Mouse (Mus musculus) natural killer cell, adult 2 months (primary cell): ENCODE measurements around the gene Bicra.

ENCODE experiments used
- DNase-seq, 2 experiments: peaks; one replicate each; pipeline ENCODE4 v3.0.0; 2022; ENCODE audit warnings: low spot score in 2 of 2

Bicra gene

GRCm38 (mm10) chr7:15948381-15948941 is 99.3 kb downstream of the Bicra start:
- peak; percentile 76 to 84 for DNase-seq

GRCm38 (mm10) chr7:15947653-15948260 is 100.0 kb downstream of the Bicra start:
- DNase-seq, result no peak

- peak; percentile 93 to 95 for DNase-seq
Observed at GRCm38 (mm10) chr7:15945721-15946536, 101.8 kb downstream of the Bicra start, which contains the start of gene Nop53. TSS of gene Nop53 (minus strand) at chr7:15946074.

GRCm38 (mm10) chr7:15945211-15945610 is 102.5 kb downstream of the Bicra start:
- DNase-seq, result no peak

- DNase-seq, result no peak
Observed at GRCm38 (mm10) chr7:15944311-15944710, 103.4 kb downstream of the Bicra start.

GRCm38 (mm10) chr7:15938621-15939020 is 109.1 kb downstream of the Bicra start:
- DNase-seq, result no peak

- DNase-seq, result no peak
Observed at GRCm38 (mm10) chr7:15937491-15937890, 110.2 kb downstream of the Bicra start.

GRCm38 (mm10) chr7:15933437-15934359 is 114.0 kb downstream of the Bicra start:
- no peak for DNase-seq

- no peak for DNase-seq
Observed at GRCm38 (mm10) chr7:15931635-15932034, 116.1 kb downstream of the Bicra start.

- no peak for DNase-seq
Observed at GRCm38 (mm10) chr7:15930543-15930942, 117.2 kb downstream of the Bicra start.

- peak; percentile 48 to 63 for DNase-seq
Observed at GRCm38 (mm10) chr7:15929910-15930309, 117.8 kb downstream of the Bicra start.

- peak; percentile 87 to 92 for DNase-seq
Observed at GRCm38 (mm10) chr7:15922220-15922773, 125.4 kb downstream of the Bicra start, which contains the start of gene Selenow. TSS of gene Selenow (minus strand) at chr7:15922402.

- peak; percentile 34 to 47 for DNase-seq
Observed at GRCm38 (mm10) chr7:15921796-15922195, 125.9 kb downstream of the Bicra start.
